Mouse (Mus musculus): ENCODE results near the gene Prpf19. TPM values are rescaled to one million over a fixed set of nuclear protein-coding genes. Genes with fewer than 3 reads are reported as not detected.

Gene Prpf19
- total and polyA plus RNA-seq, 3 experiments, result 216 to 432 (median 243) TPM

GRCm38 (mm10) chr19:10943955-10944354 lies 48.9 kb downstream of the Prpf19 start:
- TF ChIP-seq CTCF (IDR thresholded peaks at IDR 0.05), result no peak
- TF ChIP-seq EP300 (IDR thresholded peaks at IDR 0.05; ENCODE audit: insufficient read depth, low read depth, low read length), result no peak
- no peak for TF ChIP-seq POLR2A (IDR thresholded peaks at IDR 0.05; ENCODE audit: insufficient read depth, low read depth, low read length)
- no peak for DNase-seq
- WGBS, result 61% methylated on average over 3 of the region's 3 CpGs
- no peak overlapping the region for H3K4me3 ChIP-seq
- peaks cover 6% of the 10 kb centered on the region for H3K4me1 ChIP-seq (ENCODE audit: control insufficient read depth, insufficient read depth, low read length)
- H3K9ac ChIP-seq (ENCODE audit: low read depth, low read length), result no peak overlapping the region
- intact Hi-C loops (cut with DNase I), result no loop called here
- no peaks in the 10 kb centered on the region for H3K79me2 ChIP-seq (replicated peaks; ENCODE audit: control insufficient read depth, insufficient read depth, low read length)
- H3K36me3 ChIP-seq (ENCODE audit: control insufficient read depth, insufficient read depth, low read length), result no peaks in the 10 kb centered on the region
- H3K27me3 ChIP-seq (ENCODE audit: control insufficient read depth, insufficient read depth, low read length), result no peaks in the 10 kb centered on the region
- H3K27ac ChIP-seq, result no peak overlapping the region

DNA sequence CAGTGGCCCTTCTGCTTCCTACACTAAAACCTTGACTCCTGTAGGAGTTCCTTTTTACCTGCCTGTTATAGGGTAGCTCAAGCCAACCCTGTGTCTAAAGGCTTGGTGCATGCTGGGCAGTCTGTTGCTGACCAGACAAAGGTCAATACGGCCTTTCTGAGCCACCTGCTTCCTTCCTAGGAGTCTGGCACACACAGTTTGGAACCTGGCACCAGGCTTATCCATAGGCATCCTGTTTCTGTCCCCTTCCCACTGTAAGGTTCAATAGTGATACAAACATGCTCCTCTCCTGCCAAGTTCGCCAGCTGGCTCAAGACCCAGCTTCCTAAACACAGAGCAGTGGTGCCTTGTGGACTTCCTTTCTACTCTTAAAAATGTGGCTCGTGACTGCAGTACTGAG lies 51.5 kb downstream of the Prpf19 start:
- intact Hi-C loops (cut with DNase I), result no loop called here
- Histone ChIP-seq H3K79me2 (replicated peaks; ENCODE audit: control insufficient read depth, insufficient read depth, low read length) (no peaks in the 10 kb centered on the region), H3K4me3 (no peak overlapping the region), H3K27ac (no peak overlapping the region), H3K9ac (ENCODE audit: low read depth, low read length) (no peak overlapping the region), H3K36me3 (ENCODE audit: control insufficient read depth, insufficient read depth, low read length) (no peaks in the 10 kb centered on the region), H3K27me3 (ENCODE audit: control insufficient read depth, insufficient read depth, low read length) (no peaks in the 10 kb centered on the region), H3K4me1 (ENCODE audit: control insufficient read depth, insufficient read depth, low read length) (peaks cover 8% of the 10 kb centered on the region)
- 43% methylated on average over 3 of the region's 3 CpGs for WGBS
- TF ChIP-seq CTCF (IDR thresholded peaks at IDR 0.05) (no peak), EP300 (IDR thresholded peaks at IDR 0.05; ENCODE audit: insufficient read depth, low read depth, low read length) (no peak), POLR2A (IDR thresholded peaks at IDR 0.05; ENCODE audit: insufficient read depth, low read depth, low read length) (no peak)
- DNase-seq, result no peak

DNA sequence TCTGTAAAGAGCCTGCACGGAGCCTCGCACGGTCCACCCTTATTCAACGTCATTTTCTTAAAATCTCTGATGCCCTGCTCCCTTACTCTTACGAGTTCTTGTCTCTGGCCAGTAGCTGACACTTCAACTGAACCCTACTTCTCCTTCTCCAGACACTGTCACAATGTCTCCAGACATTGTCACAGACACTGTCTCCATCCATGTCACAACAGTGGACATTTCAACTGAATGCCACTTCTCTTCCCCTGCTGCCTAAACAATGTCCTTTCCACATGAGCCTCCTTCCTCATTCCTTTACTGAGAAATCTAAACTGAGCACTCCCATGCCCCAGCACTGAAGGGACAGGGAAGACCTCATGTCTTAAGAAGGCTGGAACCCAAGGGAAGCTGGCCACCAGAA lies 52.2 kb downstream of the Prpf19 start:
- no peaks in the 10 kb centered on the region for H3K36me3 ChIP-seq (ENCODE audit: control insufficient read depth, insufficient read depth, low read length)
- no peak overlapping the region for H3K27ac ChIP-seq
- no peaks in the 10 kb centered on the region for H3K79me2 ChIP-seq (replicated peaks; ENCODE audit: control insufficient read depth, insufficient read depth, low read length)
- H3K4me3 ChIP-seq, result no peak overlapping the region
- peaks cover 8% of the 10 kb centered on the region for H3K4me1 ChIP-seq (ENCODE audit: control insufficient read depth, insufficient read depth, low read length)
- no peak for DNase-seq
- no peak overlapping the region; the same call in 1 of the 2 replicates for H3K9ac ChIP-seq (ENCODE audit: low read depth, low read length)
- 86% methylated on average over 5 of the region's 5 CpGs for WGBS
- TF ChIP-seq POLR2A (IDR thresholded peaks at IDR 0.05; ENCODE audit: insufficient read depth, low read depth, low read length), result no peak
- no peak for TF ChIP-seq EP300 (IDR thresholded peaks at IDR 0.05; ENCODE audit: insufficient read depth, low read depth, low read length)
- no peak for TF ChIP-seq CTCF (IDR thresholded peaks at IDR 0.05)
- intact Hi-C loops (cut with DNase I), result no loop called here
- H3K27me3 ChIP-seq (ENCODE audit: control insufficient read depth, insufficient read depth, low read length), result no peaks in the 10 kb centered on the region

GRCm38 (mm10) chr19:10948416-10948815 lies 53.4 kb downstream of the Prpf19 start:
- DNase-seq, result peak in 1 of 2 experiments; percentile 14
- Histone ChIP-seq H3K9ac (ENCODE audit: low read depth, low read length) (peak overlapping the region; percentile 63), H3K27me3 (ENCODE audit: control insufficient read depth, insufficient read depth, low read length) (no peaks in the 10 kb centered on the region), H3K79me2 (replicated peaks; ENCODE audit: control insufficient read depth, insufficient read depth, low read length) (no peaks in the 10 kb centered on the region), H3K36me3 (ENCODE audit: control insufficient read depth, insufficient read depth, low read length) (no peaks in the 10 kb centered on the region), H3K4me1 (ENCODE audit: control insufficient read depth, insufficient read depth, low read length) (peaks cover 9% of the 10 kb centered on the region), H3K27ac (peak overlapping the region; percentile 20), H3K4me3 (peak overlapping the region; percentile 65)
- intact Hi-C loops (cut with DNase I), result loop anchor here (2.0 kb wide), 1 partner anchor 54 kb away; the partner anchor contains the start of gene Prpf19
- TF ChIP-seq EP300 (IDR thresholded peaks at IDR 0.05; ENCODE audit: insufficient read depth, low read depth, low read length), result no peak
- TF ChIP-seq CTCF (IDR thresholded peaks at IDR 0.05), result no peak
- under 1% methylated on average over 20 of the region's 20 CpGs for WGBS

GRCm38 (mm10) chr19:10949112-10949511 lies 54.1 kb downstream of the Prpf19 start, which contains the start of gene Ccdc86:
TSS of gene Ccdc86 (minus strand) at chr19:10949266.
- H3K79me2 ChIP-seq (replicated peaks; ENCODE audit: control insufficient read depth, insufficient read depth, low read length), result no peaks in the 10 kb centered on the region
- no peaks in the 10 kb centered on the region for H3K36me3 ChIP-seq (ENCODE audit: control insufficient read depth, insufficient read depth, low read length)
- TF ChIP-seq EP300 (IDR thresholded peaks at IDR 0.05; ENCODE audit: insufficient read depth, low read depth, low read length) (peak; percentile 66; the same call in 1 of the 2 replicates), CTCF (IDR thresholded peaks at IDR 0.05) (no peak), POLR2A (IDR thresholded peaks at IDR 0.05; ENCODE audit: insufficient read depth, low read depth, low read length) (peak; percentile 84)
- H3K9ac ChIP-seq (ENCODE audit: low read depth, low read length), result peak within 1 kb of the TSS; percentile 63
- peak; percentile 95 to 96 for DNase-seq
- intact Hi-C loops (cut with DNase I), result loop anchor here (2.0 kb wide), 1 partner anchor 54 kb away; the partner anchor contains the start of gene Prpf19
- peak within 1 kb of the TSS; percentile 74 for H3K27ac ChIP-seq
- H3K4me1 ChIP-seq (ENCODE audit: control insufficient read depth, insufficient read depth, low read length), result peaks cover 9% of the 10 kb centered on the region
- peak within 1 kb of the TSS; percentile 65 for H3K4me3 ChIP-seq
- WGBS, result under 1% methylated on average over 30 of the region's 30 CpGs
- H3K27me3 ChIP-seq (ENCODE audit: control insufficient read depth, insufficient read depth, low read length), result no peaks in the 10 kb centered on the region

DNA sequence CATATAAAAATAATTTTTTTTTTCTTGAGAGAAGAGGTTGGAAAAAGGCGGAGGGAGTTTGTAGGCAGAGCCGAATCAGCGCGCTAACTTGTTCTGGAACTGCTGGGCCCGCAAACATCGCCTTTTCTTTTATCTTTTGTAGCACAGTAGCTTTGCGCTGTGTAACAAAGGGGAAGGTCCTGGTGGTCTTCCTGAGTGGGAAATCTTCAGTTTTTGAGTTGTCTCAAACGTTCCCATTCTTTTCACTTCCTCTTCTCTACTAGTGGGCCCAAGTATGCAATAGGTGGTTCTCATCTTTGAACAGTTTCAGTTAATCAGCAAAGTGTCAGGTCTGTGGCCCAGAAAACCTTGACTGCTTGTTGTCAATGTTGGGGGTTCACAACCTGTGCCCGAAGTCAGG lies 54.5 kb downstream of the Prpf19 start:
- H3K4me3 ChIP-seq, result peak overlapping the region; percentile 38
- intact Hi-C loops (cut with DNase I), result loop anchor here (2.0 kb wide), 1 partner anchor 55 kb away; the partner anchor contains the start of gene Prpf19
- TF ChIP-seq POLR2A (IDR thresholded peaks at IDR 0.05; ENCODE audit: insufficient read depth, low read depth, low read length) (no peak), CTCF (IDR thresholded peaks at IDR 0.05) (no peak), EP300 (IDR thresholded peaks at IDR 0.05; ENCODE audit: insufficient read depth, low read depth, low read length) (no peak)
- no peak for DNase-seq
- H3K79me2 ChIP-seq (replicated peaks; ENCODE audit: control insufficient read depth, insufficient read depth, low read length), result no peaks in the 10 kb centered on the region
- peak overlapping the region; percentile 49; the same call in 1 of the 2 replicates for H3K9ac ChIP-seq (ENCODE audit: low read depth, low read length)
- WGBS, result 29% methylated on average over 9 of the region's 9 CpGs
- peaks cover 9% of the 10 kb centered on the region for H3K4me1 ChIP-seq (ENCODE audit: control insufficient read depth, insufficient read depth, low read length)
- H3K27ac ChIP-seq, result peak overlapping the region; percentile 66
- H3K36me3 ChIP-seq (ENCODE audit: control insufficient read depth, insufficient read depth, low read length), result no peaks in the 10 kb centered on the region
- no peaks in the 10 kb centered on the region for H3K27me3 ChIP-seq (ENCODE audit: control insufficient read depth, insufficient read depth, low read length)
